Mouse (Mus musculus) MEL (cell line): ENCODE measurements around the gene Ntn3. TPM values are rescaled to one million over a fixed set of nuclear protein-coding genes. Genes with fewer than 3 reads are reported as not detected.

Experiments
- DNase-seq: peaks from one replicate; pipeline ENCODE4 v3.0.0; 2011; ENCODE audit warnings: low read depth, low spot score
- H3K27ac ChIP-seq: 2 replicates; pipeline ENCODE4 v1.5.1; 2012; ENCODE audit warnings: low read depth, mild to moderate bottlenecking, control low read depth, low read length, moderate library complexity; ENCODE audit not compliant: control insufficient read depth
- H3K27me3 ChIP-seq, 2 experiments: fragments of 150-350 bp in 1 of 2; sonication (generic) in 1 of 2; 2 replicates each; pipeline ENCODE4 v1.6.1; 2012; ENCODE audit warnings: low read length in 2 of 2, mild to moderate bottlenecking in 2 of 2, improper control_type of control experiment in 1 of 2, moderate library complexity in 1 of 2; ENCODE audit not compliant: insufficient read depth in 2 of 2, control insufficient read depth in 1 of 2
- H3K36me3 ChIP-seq, 2 experiments: 2 replicates each; pipeline ENCODE4 v1.6.1; 2012 to 2014; ENCODE audit warnings: low read length in 2 of 2, improper control_type of control experiment in 1 of 2, inconsistent platforms in 1 of 2, mild to moderate bottlenecking in 1 of 2; ENCODE audit not compliant: insufficient read depth in 2 of 2, control insufficient read depth in 1 of 2
- H3K4me1 ChIP-seq, 2 experiments: fragments of 150-350 bp in 1 of 2; sonication (generic) in 1 of 2; 2 replicates each; pipeline ENCODE4 v1.6.1; 2012; ENCODE audit warnings: low read length in 2 of 2, improper control_type of control experiment in 1 of 2, mild to moderate bottlenecking in 1 of 2; ENCODE audit not compliant: insufficient read depth in 2 of 2, control insufficient read depth in 1 of 2
- H3K4me3 ChIP-seq, 2 experiments: fragments of 150-350 bp in 1 of 2; sonication (generic) in 1 of 2; 2 replicates each; pipeline ENCODE4 v1.5.1; 2012; ENCODE audit warnings: low read depth in 2 of 2, low read length in 2 of 2, mild to moderate bottlenecking in 2 of 2, moderate library complexity in 2 of 2, control low read depth in 1 of 2, improper control_type of control experiment in 1 of 2; ENCODE audit not compliant: control insufficient read depth in 1 of 2, insufficient read depth in 1 of 2
- H3K79me2 ChIP-seq: 2 replicates; pipeline ENCODE4 v1.6.1; 2012; ENCODE audit warnings: mild to moderate bottlenecking, low read length, moderate library complexity; ENCODE audit not compliant: control insufficient read depth, poor library complexity, insufficient read depth
- H3K9ac ChIP-seq: 2 replicates; pipeline ENCODE4 v1.6.1; 2012; ENCODE audit warnings: low read depth, mild to moderate bottlenecking, control low read depth, low read length, moderate library complexity; ENCODE audit not compliant: control insufficient read depth, poor library complexity, severe bottlenecking
- H3K9me3 ChIP-seq: fragments of 150-350 bp; sonication (generic); replicated peaks from 2 replicates; pipeline ENCODE4 v1.6.1; 2012; ENCODE audit warnings: mild to moderate bottlenecking, low read length, improper control_type of control experiment, moderate library complexity; ENCODE audit not compliant: insufficient read depth
- BHLHE40 ChIP-seq: IDR thresholded peaks from 2 replicates; pipeline ENCODE4 v1.6.1; 2012; ENCODE audit warnings: low read depth, mild to moderate bottlenecking, inconsistent platforms, low read length, improper control_type of control experiment, borderline replicate concordance
- CHD2 ChIP-seq: IDR thresholded peaks from 2 replicates; pipeline ENCODE4 v1.6.1; 2011; ENCODE audit warnings: low read length, improper control_type of control experiment
- E2F4 ChIP-seq: IDR thresholded peaks from 2 replicates; pipeline ENCODE4 v1.6.1; 2011; ENCODE audit warnings: low read depth, low read length, improper control_type of control experiment, borderline replicate concordance
- ELF1 ChIP-seq: IDR thresholded peaks from 2 replicates; pipeline ENCODE4 v1.6.1; 2014; ENCODE audit warnings: low read depth, mild to moderate bottlenecking, inconsistent platforms, low read length, improper control_type of control experiment, moderate library complexity
- EP300 ChIP-seq, 2 experiments: IDR thresholded peaks; 2 replicates each; pipeline ENCODE4 v1.6.1; 2011; ENCODE audit warnings: improper control_type of control experiment in 2 of 2, low read length in 2 of 2, low read depth in 1 of 2, mild to moderate bottlenecking in 1 of 2
- ETS1 ChIP-seq: IDR thresholded peaks from 2 replicates; pipeline ENCODE4 v1.6.1; 2012; ENCODE audit warnings: low read depth, mild to moderate bottlenecking, inconsistent platforms, low read length, improper control_type of control experiment, moderate library complexity
- GABPA ChIP-seq: IDR thresholded peaks from 2 replicates; pipeline ENCODE4 v1.6.1; 2012; ENCODE audit warnings: low read depth, mild to moderate bottlenecking, inconsistent platforms, low read length, improper control_type of control experiment, moderate library complexity
- HCFC1 ChIP-seq: IDR thresholded peaks from 2 replicates; pipeline ENCODE4 v1.6.1; 2012; ENCODE audit warnings: low read depth, mild to moderate bottlenecking, inconsistent platforms, low read length, improper control_type of control experiment, moderate library complexity
- JUND ChIP-seq: IDR thresholded peaks from 2 replicates; pipeline ENCODE4 v1.6.1; 2011; ENCODE audit warnings: low read depth, mild to moderate bottlenecking, improper control_type of control experiment, low read length
- KAT2A ChIP-seq: conservative IDR thresholded peaks from 2 replicates; pipeline ENCODE4 v1.6.1; 2012; ENCODE audit warnings: low read depth, low read length, improper control_type of control experiment, inconsistent platforms
- MAFK ChIP-seq: IDR thresholded peaks from 2 replicates; pipeline ENCODE4 v1.6.1; 2011; ENCODE audit warnings: low read depth, mild to moderate bottlenecking, low read length, improper control_type of control experiment, borderline replicate concordance
- MAX ChIP-seq: IDR thresholded peaks from 2 replicates; pipeline ENCODE4 v1.6.1; 2011; ENCODE audit warnings: low read length, improper control_type of control experiment
- MAZ ChIP-seq: IDR thresholded peaks from 2 replicates; pipeline ENCODE4 v1.6.1; 2012; ENCODE audit warnings: low read depth, mild to moderate bottlenecking, inconsistent platforms, low read length, improper control_type of control experiment
- MEF2A ChIP-seq: IDR thresholded peaks from 2 replicates; pipeline ENCODE4 v1.6.1; 2014; ENCODE audit warnings: low read depth, mild to moderate bottlenecking, inconsistent platforms, low read length, improper control_type of control experiment; ENCODE audit not compliant: poor library complexity, insufficient replicate concordance, severe bottlenecking; ENCODE audit errors: extremely low read depth
- MXI1 ChIP-seq: IDR thresholded peaks from 2 replicates; pipeline ENCODE4 v1.6.1; 2011; ENCODE audit warnings: mild to moderate bottlenecking, low read depth, low read length, improper control_type of control experiment
- MYB ChIP-seq: IDR thresholded peaks from 2 replicates; pipeline ENCODE4 v1.6.1; 2011; ENCODE audit warnings: mild to moderate bottlenecking, low read depth, low read length, improper control_type of control experiment
- NELFE ChIP-seq: IDR thresholded peaks from 2 replicates; pipeline ENCODE4 v1.6.1; 2011; ENCODE audit warnings: low read depth, low read length, improper control_type of control experiment
- POLR2A ChIP-seq, 2 experiments: IDR thresholded peaks; 2 replicates each; pipeline ENCODE4 v1.6.1; 2011 to 2012; ENCODE audit warnings: low read length in 2 of 2, mild to moderate bottlenecking in 2 of 2, control low read depth in 1 of 2, improper control_type of control experiment in 1 of 2, low read depth in 1 of 2, moderate library complexity in 1 of 2; ENCODE audit not compliant: control insufficient read depth in 1 of 2, insufficient read depth in 1 of 2, poor library complexity in 1 of 2
- POLR2AphosphoS2 ChIP-seq: IDR thresholded peaks from 2 replicates; pipeline ENCODE4 v1.6.1; 2011; ENCODE audit warnings: low read length, improper control_type of control experiment
- POLR2AphosphoS5 ChIP-seq: IDR thresholded peaks from 2 replicates; pipeline ENCODE4 v1.6.1; 2012; ENCODE audit warnings: low read depth, borderline replicate concordance, mild to moderate bottlenecking, inconsistent platforms, low read length, moderate library complexity, mixed read lengths
- RAD21 ChIP-seq: IDR thresholded peaks from 2 replicates; pipeline ENCODE4 v1.6.1; 2011; ENCODE audit warnings: mild to moderate bottlenecking, low read depth, low read length, improper control_type of control experiment
- RCOR1 ChIP-seq: IDR thresholded peaks from 2 replicates; pipeline ENCODE4 v1.6.1; 2012; ENCODE audit warnings: low read depth, mild to moderate bottlenecking, inconsistent platforms, low read length, improper control_type of control experiment
- SIN3A ChIP-seq: IDR thresholded peaks from 2 replicates; pipeline ENCODE4 v1.6.1; 2012; ENCODE audit warnings: low read length, improper control_type of control experiment, inconsistent platforms
- SMC3 ChIP-seq: IDR thresholded peaks from 2 replicates; pipeline ENCODE4 v1.6.1; 2011; ENCODE audit warnings: low read depth, low read length, improper control_type of control experiment
- TAL1 ChIP-seq: IDR thresholded peaks from 2 replicates; pipeline ENCODE4 v1.6.1; 2012; ENCODE audit warnings: mild to moderate bottlenecking, inconsistent platforms, low read length, moderate library complexity, mixed read lengths
- TBP ChIP-seq: IDR thresholded peaks from 2 replicates; pipeline ENCODE4 v1.8.0; 2011; ENCODE audit warnings: low read depth, low read length, improper control_type of control experiment
- UBTF ChIP-seq: IDR thresholded peaks from 2 replicates; pipeline ENCODE4 v1.6.1; 2012; ENCODE audit warnings: low read depth, mild to moderate bottlenecking, inconsistent platforms, low read length, improper control_type of control experiment, moderate library complexity, borderline replicate concordance; ENCODE audit not compliant: insufficient read depth
- USF1 ChIP-seq: IDR thresholded peaks from 2 replicates; pipeline ENCODE4 v1.6.1; 2014; ENCODE audit warnings: low read depth, mild to moderate bottlenecking, inconsistent platforms, low read length, improper control_type of control experiment, moderate library complexity
- USF2 ChIP-seq, 2 experiments: IDR thresholded peaks; 2 replicates each; pipeline ENCODE4 v1.6.1; 2011 to 2012; ENCODE audit warnings: improper control_type of control experiment in 2 of 2, low read length in 2 of 2, borderline replicate concordance in 1 of 2, inconsistent platforms in 1 of 2, low read depth in 1 of 2, mild to moderate bottlenecking in 1 of 2; ENCODE audit not compliant: insufficient read depth in 1 of 2
- ZC3H11A ChIP-seq: IDR thresholded peaks from 2 replicates; pipeline ENCODE4 v1.6.1; 2012; ENCODE audit warnings: low read depth, mild to moderate bottlenecking, inconsistent platforms, low read length, improper control_type of control experiment
- ZKSCAN1 ChIP-seq: IDR thresholded peaks from 2 replicates; pipeline ENCODE4 v1.6.1; 2012; ENCODE audit warnings: low read depth, mild to moderate bottlenecking, inconsistent platforms, low read length, improper control_type of control experiment, moderate library complexity
- ZMIZ1 ChIP-seq: IDR thresholded peaks from 2 replicates; pipeline ENCODE4 v1.6.1; 2012; ENCODE audit warnings: low read depth, mild to moderate bottlenecking, inconsistent platforms, low read length, improper control_type of control experiment, moderate library complexity
- ZNF384 ChIP-seq: IDR thresholded peaks from 2 replicates; pipeline ENCODE4 v1.6.1; 2012; ENCODE audit warnings: low read depth, mild to moderate bottlenecking, inconsistent platforms, low read length, improper control_type of control experiment
- polyA plus RNA-seq, 2 experiments: library from polyadenylated mRNA; stranded (reverse) in 1 of 2; unstranded in 1 of 2; fragments of >175 nt in 1 of 2; fragments of >200 nt in 1 of 2; gene quantifications; 2 replicates each; pipeline versions ENCODE4 v1.2.1 to v1.2.4; 2012; ENCODE audit warnings: low replicate concordance in 2 of 2, low read depth in 1 of 2; ENCODE audit not compliant: insufficient read length in 2 of 2, insufficient read depth in 1 of 2, missing spikeins in 1 of 2
- total RNA-seq: library from RNA; depleted of rRNA; stranded (reverse); fragments of 300-350 nt; gene quantifications from 2 replicates; pipeline ENCODE4 v1.2.3, GENCODE M21; 2012

Ntn3 gene
- total and polyA plus RNA-seq, 3 experiments = 2.5 to 2.7 TPM; not detected in 1

GRCm38 (mm10) chr17:24205908-24206361, 3.4 kb downstream of the Ntn3 start (continued):
- TF ChIP-seq USF2 (IDR thresholded peaks at IDR 0.05; ENCODE audit: borderline replicate concordance in 1 of 2, insufficient read depth in 1 of 2, low read depth in 1 of 2, low read length in 2 of 2) (peak; percentile 53 to 84; a peak in 3 of 4 replicates), ETS1 (no peak), ZC3H11A (no peak), RCOR1 (no peak), ELF1 (no peak), POLR2AphosphoS5 (no peak), TBP (no peak), E2F4 (no peak), SMC3 (no peak), MYB (no peak)

- Histone ChIP-seq H3K27ac (peak within 1 kb of the TSS; percentile 94), H3K4me1 (peaks cover 9 to 54% of the 10 kb centered on the region in 2 experiments), H3K27me3 (no peaks in the 10 kb centered on the region)
- TF ChIP-seq POLR2A (IDR thresholded peaks at IDR 0.05; ENCODE audit: control insufficient read depth in 1 of 2, insufficient read depth in 1 of 2, low read depth in 1 of 2, low read length in 2 of 2, poor library complexity in 1 of 2) (peak; percentile 81 to 88), MAZ (peak; percentile 71), ZMIZ1 (peak; percentile 74), USF1 (no peak), MAX (peak; percentile 93), KAT2A (no peak), CHD2 (no peak), MEF2A (no peak), MAFK (no peak), E2F4 (peak; percentile 60; the same call in 1 of the 2 replicates), BHLHE40 (no peak), HCFC1 (peak; percentile 26; the same call in 1 of the 2 replicates), SIN3A (no peak), MYB (no peak), GABPA (no peak), TBP (0 out of 2 replicates have a peak, but pooled peaks have one; percentile 32), RCOR1 (no peak), ELF1 (no peak), USF2 (IDR thresholded peaks at IDR 0.05; ENCODE audit: borderline replicate concordance in 1 of 2, insufficient read depth in 1 of 2, low read depth in 1 of 2, low read length in 2 of 2) (no peak), MXI1 (peak; percentile 58; the same call in 1 of the 2 replicates), ZKSCAN1 (no peak), POLR2AphosphoS5 (no peak), NELFE (peak; percentile 76), RAD21 (no peak), JUND (no peak), TAL1 (no peak), SMC3 (no peak), UBTF (no peak), EP300 (IDR thresholded peaks at IDR 0.05; ENCODE audit: low read depth in 1 of 2, low read length in 2 of 2) (no peak), ZNF384 (no peak), POLR2AphosphoS2 (peak; percentile 79; the same call in 1 of the 2 replicates)
Observed at GRCm38 (mm10) chr17:24205284-24205888, 3.9 kb downstream of the Ntn3 start, which contains the start of gene Tbc1d24. Gene Tbc1d24 (minus strand): TSS chr17:24205562.

More at GRCm38 (mm10) chr17:24205284-24205888, 3.9 kb downstream of the Ntn3 start, which contains the start of gene Tbc1d24:
- H3K9ac ChIP-seq = peak within 1 kb of the TSS; percentile 86
- no peaks in the 10 kb centered on the region for H3K9me3 ChIP-seq
- peaks cover 50% of the 10 kb centered on the region for H3K79me2 ChIP-seq
- H3K36me3 ChIP-seq = peaks cover 0 to 39% of the 10 kb centered on the region in 2 experiments; a peak in 3 of 4 replicates
- peak within 1 kb of the TSS; percentile 53 to 66 for H3K4me3 ChIP-seq
- peak; percentile 97 for DNase-seq
